47 mouse cellular contexts compared by ENCODE assay signal in genomic region chr10:129794817-129795216, GRCm38 (mm10). TPM values are rescaled to one million over a fixed set of nuclear protein-coding genes. Genes with fewer than 3 reads are reported as not detected.
"Had no signal": no experiment of that assay in that cellular context is flagged by ENCODE, and none has a peak within 500 bp of the region (broad histone marks: within the 10 kb centered on the region; RNA-seq: fewer than 3 reads in every experiment).

Gene Olfr810, minus strand, starts transcription at chr10:129794917.

- H3K4me2 ChIP-seq: limb, embryonic 12.5 days; limb, embryonic 13.5 days; limb, embryonic 15.5 days; liver, embryonic 11.5 days; liver, embryonic 12.5 days; liver, embryonic 13.5 days; liver, embryonic 15.5 days; lung, embryonic 14.5 days; lung, embryonic 15.5 days; midbrain, embryonic 11.5 days; midbrain, embryonic 12.5 days; midbrain, embryonic 13.5 days; midbrain, embryonic 15.5 days; neural tube, embryonic 12.5 days had no signal

- H3K27me3 ChIP-seq: limb, embryonic 12.5 days; limb, embryonic 13.5 days; limb, embryonic 15.5 days; liver, embryonic 12.5 days; liver, embryonic 13.5 days; liver, embryonic 15.5 days; lung, embryonic 15.5 days; megakaryocyte, embryonic 14.5 days; midbrain, embryonic 12.5 days; midbrain, embryonic 13.5 days; midbrain, embryonic 15.5 days; neural tube, embryonic 12.5 days had no signal

- H3K36me3 ChIP-seq: limb, embryonic 10.5 days; limb, embryonic 12.5 days; limb, embryonic 13.5 days; limb, embryonic 15.5 days; liver, embryonic 12.5 days; liver, embryonic 13.5 days; liver, embryonic 15.5 days; lung, embryonic 15.5 days; midbrain, embryonic 10.5 days; midbrain, embryonic 12.5 days; midbrain, embryonic 13.5 days; midbrain, embryonic 15.5 days; neural tube, embryonic 12.5 days had no signal

- H3K4me3 ChIP-seq: limb, embryonic 10.5 days; limb, embryonic 12.5 days; limb, embryonic 13.5 days; limb, embryonic 15.5 days; liver, embryonic 12.5 days; liver, embryonic 13.5 days; liver, embryonic 15.5 days; lung, embryonic 15.5 days; megakaryocyte, embryonic 14.5 days; midbrain, embryonic 10.5 days; midbrain, embryonic 12.5 days; midbrain, embryonic 13.5 days; midbrain, embryonic 15.5 days; neural tube, embryonic 12.5 days had no signal

- DNase-seq: left cerebral cortex, postnatal 4 days; liver; liver, embryonic 13.5 days; liver, postnatal 0 days; lung, adult 18-20 months; lung, adult 2 months; lung, embryonic 14.5 days; lung, postnatal 10 days; lung, postnatal 14 days; lung, postnatal 36 days; lung, postnatal 4 days; midbrain, embryonic 14.5 days had no signal

RNA-seq across cellular contexts. Expression of gene Olfr810, which starts in this region (rescaled TPM):
- total RNA-seq: left cerebral cortex, adult 8-10 months; left cerebral cortex, postnatal 10 days; left cerebral cortex, postnatal 14 days; left cerebral cortex, postnatal 25 days; left cerebral cortex, postnatal 36 days; left cerebral cortex, postnatal 4 days; liver, adult 2 months; megakaryocyte progenitor cell, adult 5-6 weeks; megakaryocyte, adult 5-6 weeks; megakaryocyte-erythroid progenitor cell, adult 5-6 weeks; midbrain, postnatal 0 days; monocyte, adult 5-6 weeks had no signal
- polyA plus RNA-seq: limb, embryonic 10.5 days; limb, embryonic 11.5 days; limb, embryonic 12.5 days; limb, embryonic 13.5 days; limb, embryonic 14.5 days; limb, embryonic 15.5 days; liver, adult 2 months; liver, embryonic 11.5 days; liver, embryonic 12.5 days; liver, embryonic 13.5 days; liver, embryonic 14.5 days; liver, embryonic 15.5 days; liver, embryonic 16.5 days; liver, postnatal 0 days; lung, adult 2 months; lung, embryonic 14.5 days; lung, embryonic 15.5 days; lung, embryonic 16.5 days; lung, postnatal 0 days; macrophage; midbrain, embryonic 10.5 days; midbrain, embryonic 11.5 days; midbrain, embryonic 12.5 days; midbrain, embryonic 13.5 days; midbrain, embryonic 14.5 days; midbrain, embryonic 15.5 days; midbrain, embryonic 16.5 days; midbrain, postnatal 0 days; neural tube, embryonic 11.5 days; neural tube, embryonic 12.5 days had no signal
